Comparison of ENCODE assay signal across 28 mouse cellular contexts in the genomic region with DNA sequence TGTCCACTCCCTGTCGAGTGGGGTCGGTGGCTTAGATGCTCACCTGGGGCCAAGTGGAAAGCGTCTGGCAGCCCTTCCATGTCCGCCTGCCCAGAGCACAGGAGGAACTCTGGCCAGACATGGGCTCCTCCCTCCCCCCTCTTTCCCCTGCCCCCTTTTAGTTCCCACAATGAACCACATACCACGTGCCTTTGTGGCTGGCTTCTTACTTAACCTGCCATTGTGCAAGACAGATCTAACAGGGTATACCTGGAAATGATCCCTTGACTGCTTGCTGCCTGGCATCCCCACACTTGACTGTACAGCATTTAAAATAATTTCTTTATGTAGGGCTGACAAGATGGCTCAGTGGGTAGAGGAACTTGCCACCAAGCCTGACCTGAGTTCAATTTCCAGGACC. TPM values are rescaled to one million over a fixed set of nuclear protein-coding genes. Genes with fewer than 3 reads are reported as not detected.
DNase-seq lines count a peak whose midpoint lies in the region; ATAC-seq and TF ChIP-seq lines count a peak whose summit lies in the region.
"Had no signal": no experiment of that assay in that cellular context is flagged by ENCODE, and none has a peak within 500 bp of the region (broad histone marks: within the 10 kb centered on the region; RNA-seq: fewer than 3 reads in every experiment).

No protein-coding gene starts in this region.

- H3K27ac ChIP-seq in lung, embryonic 16.5 days (ENCODE audit: low read length) = no peak overlapping the region
- peak overlapping the region; percentile 63; the same call in 1 of the 2 replicates for H3K27ac ChIP-seq in bone marrow, adult 2 months (ENCODE audit: control insufficient read depth, insufficient read depth, low read depth, low read length, poor library complexity)
- H3K27ac ChIP-seq in embryonic facial prominence, embryonic 10.5 days (replicated peaks) = 0 out of 2 replicates have a peak overlapping the region, but pooled peaks have one; percentile 44
- H3K27ac ChIP-seq in stomach, postnatal 0 days (replicated peaks) = no peak overlapping the region
- no peak overlapping the region for H3K27ac ChIP-seq in kidney, embryonic 15.5 days
- H3K27ac ChIP-seq: embryonic facial prominence, embryonic 13.5 days; forebrain, embryonic 10.5 days; forebrain, embryonic 15.5 days; gastrocnemius, adult 2 months; hindbrain, embryonic 13.5 days; limb, embryonic 12.5 days; midbrain, embryonic 13.5 days had no signal

- 0 out of 2 replicates have a peak, but pooled peaks have one; percentile 31 for ATAC-seq in lung, embryonic 16.5 days (ENCODE audit: low read depth)
- peak; percentile 68 for ATAC-seq in megakaryocyte progenitor cell, adult 5-6 weeks (replicated peaks; ENCODE audit: poor library complexity)
- ATAC-seq in stomach, postnatal 0 days (ENCODE audit: low FRiP score, low TSS enrichment) = no peak
- no peak for ATAC-seq in kidney, embryonic 15.5 days (replicated peaks; ENCODE audit: low FRiP score)
- ATAC-seq: activated CD4-positive, CD25-positive, alpha-beta regulatory T cell, adult 4 months; forebrain, embryonic 15.5 days; intestine, postnatal 0 days; midbrain, embryonic 13.5 days had no signal

- no peak overlapping the region for H3K4me3 ChIP-seq in lung, embryonic 16.5 days (ENCODE audit: low read length)
- H3K4me3 ChIP-seq in bone marrow, adult 2 months (replicated peaks; ENCODE audit: control insufficient read depth, low read depth, low read length) = peak overlapping the region; percentile 37
- H3K4me3 ChIP-seq in embryonic facial prominence, embryonic 10.5 days = no peak overlapping the region
- no peak overlapping the region for H3K4me3 ChIP-seq in stomach, postnatal 0 days (ENCODE audit: low read depth, low read length)
- H3K4me3 ChIP-seq in kidney, embryonic 15.5 days (replicated peaks) = no peak overlapping the region
- H3K4me3 ChIP-seq: embryonic facial prominence, embryonic 13.5 days; forebrain, embryonic 10.5 days; forebrain, embryonic 15.5 days; gastrocnemius, adult 2 months; hindbrain, embryonic 13.5 days; limb, embryonic 12.5 days; midbrain, embryonic 13.5 days had no signal

- WGBS in lung, embryonic 16.5 days = 45% methylated on average over 5 of the region's 5 CpGs
- WGBS in bone marrow, adult 2 months = 11% methylated on average over 5 of the region's 5 CpGs
- WGBS in embryonic facial prominence, embryonic 10.5 days = 71% methylated on average over 5 of the region's 5 CpGs
- 54% methylated on average over 5 of the region's 5 CpGs for WGBS in stomach, postnatal 0 days
- WGBS in kidney, embryonic 15.5 days = 65% methylated on average over 5 of the region's 5 CpGs

- H3K36me3 ChIP-seq in lung, embryonic 16.5 days (ENCODE audit: control insufficient read depth, insufficient read depth, low read length) = no peaks in the 10 kb centered on the region
- H3K36me3 ChIP-seq in embryonic facial prominence, embryonic 10.5 days (replicated peaks) = no peaks in the 10 kb centered on the region
- no peaks in the 10 kb centered on the region for H3K36me3 ChIP-seq in stomach, postnatal 0 days (ENCODE audit: control insufficient read depth, insufficient read depth, low read length)
- H3K36me3 ChIP-seq in kidney, embryonic 15.5 days = no peaks in the 10 kb centered on the region
- H3K36me3 ChIP-seq: embryonic facial prominence, embryonic 13.5 days; forebrain, embryonic 10.5 days; forebrain, embryonic 15.5 days; hindbrain, embryonic 13.5 days; limb, embryonic 12.5 days; midbrain, embryonic 13.5 days had no signal

- H3K4me2 ChIP-seq in lung, embryonic 16.5 days (ENCODE audit: low read depth, low read length) = no peak overlapping the region
- H3K4me2 ChIP-seq in stomach, postnatal 0 days (replicated peaks; ENCODE audit: low read depth) = no peak overlapping the region
- no peak overlapping the region for H3K4me2 ChIP-seq in kidney, embryonic 15.5 days
- H3K4me2 ChIP-seq: embryonic facial prominence, embryonic 13.5 days; forebrain, embryonic 15.5 days; hindbrain, embryonic 13.5 days; limb, embryonic 12.5 days; lung, embryonic 14.5 days; midbrain, embryonic 13.5 days had no signal

- TF ChIP-seq EP300 in stomach, postnatal 0 days (optimal IDR thresholded peaks at IDR 0.05) = no peak

- no peak for DNase-seq in lung, postnatal 14 days
- DNase-seq in embryonic facial prominence, embryonic 10.5 days (ENCODE audit: low spot score) = no peak
- no peak for DNase-seq in stomach, postnatal 0 days (ENCODE audit: low spot score)
- DNase-seq: adrenal gland, adult 8-10 months; cerebellum, adult 8-10 months; cerebellum, postnatal 25 days; embryo, embryonic 11 days; gastrocnemius, adult 2 months; kidney, adult 9 months; kidney, postnatal 14 days; layer of hippocampus, adult 9-11 months; lung, embryonic 14.5 days; right cerebral cortex, adult 18-20 months; spleen, adult 18-20 months; thymus, adult 2 months; thymus, postnatal 36 days had no signal

- H3K4me1 ChIP-seq in lung, embryonic 16.5 days (replicated peaks; ENCODE audit: control insufficient read depth, insufficient read depth, low read length) = no peaks in the 10 kb centered on the region
- H3K4me1 ChIP-seq in bone marrow, adult 2 months (ENCODE audit: control insufficient read depth, insufficient read depth, low read length) = peaks cover 4% of the 10 kb centered on the region
- peaks cover 6% of the 10 kb centered on the region; the same call in 1 of the 2 replicates for H3K4me1 ChIP-seq in embryonic facial prominence, embryonic 10.5 days
- no peaks in the 10 kb centered on the region for H3K4me1 ChIP-seq in stomach, postnatal 0 days (replicated peaks; ENCODE audit: control insufficient read depth, insufficient read depth)
- peaks cover 14% of the 10 kb centered on the region; the same call in 1 of the 2 replicates for H3K4me1 ChIP-seq in kidney, embryonic 15.5 days
- H3K4me1 ChIP-seq: forebrain, embryonic 15.5 days; hindbrain, embryonic 13.5 days; midbrain, embryonic 13.5 days had no signal

- TF ChIP-seq POLR2A in bone marrow, adult 2 months (IDR thresholded peaks at IDR 0.05; ENCODE audit: borderline replicate concordance, control insufficient read depth, low read depth, low read length) = no peak; the same call in 1 of the 2 replicates

- H3K9ac ChIP-seq in lung, embryonic 16.5 days (ENCODE audit: low read length) = no peak overlapping the region
- no peak overlapping the region for H3K9ac ChIP-seq in stomach, postnatal 0 days (ENCODE audit: low read length)
- no peak overlapping the region for H3K9ac ChIP-seq in kidney, embryonic 15.5 days
- H3K9ac ChIP-seq: embryonic facial prominence, embryonic 13.5 days; forebrain, embryonic 15.5 days; hindbrain, embryonic 13.5 days; limb, embryonic 12.5 days; lung, embryonic 14.5 days; midbrain, embryonic 13.5 days had no signal

- no peak for TF ChIP-seq CTCF in bone marrow, adult 2 months (IDR thresholded peaks at IDR 0.05; ENCODE audit: control insufficient read depth, insufficient read depth, low read length)
- no peak for TF ChIP-seq CTCF in stomach, postnatal 0 days (IDR thresholded peaks at IDR 0.05; ENCODE audit: low read depth)

- H3K9me3 ChIP-seq in lung, embryonic 16.5 days (ENCODE audit: control insufficient read depth, low read length) = no peaks in the 10 kb centered on the region
- no peaks in the 10 kb centered on the region for H3K9me3 ChIP-seq in embryonic facial prominence, embryonic 10.5 days
- H3K9me3 ChIP-seq in stomach, postnatal 0 days (ENCODE audit: control insufficient read depth, low read length) = no peaks in the 10 kb centered on the region
- H3K9me3 ChIP-seq in kidney, embryonic 15.5 days (replicated peaks) = no peaks in the 10 kb centered on the region
- H3K9me3 ChIP-seq: embryonic facial prominence, embryonic 13.5 days; forebrain, embryonic 10.5 days; forebrain, embryonic 15.5 days; hindbrain, embryonic 13.5 days; limb, embryonic 12.5 days; midbrain, embryonic 13.5 days had no signal

- H3K27me3 ChIP-seq in lung, embryonic 16.5 days (ENCODE audit: control insufficient read depth, insufficient read depth, low read depth, low read length) = no peaks in the 10 kb centered on the region
- no peaks in the 10 kb centered on the region for H3K27me3 ChIP-seq in embryonic facial prominence, embryonic 10.5 days (replicated peaks; ENCODE audit: low read depth, poor library complexity, severe bottlenecking)
- no peaks in the 10 kb centered on the region for H3K27me3 ChIP-seq in stomach, postnatal 0 days (ENCODE audit: control insufficient read depth, insufficient read depth, low read length)
- H3K27me3 ChIP-seq in kidney, embryonic 15.5 days = no peaks in the 10 kb centered on the region
- H3K27me3 ChIP-seq: embryonic facial prominence, embryonic 13.5 days; forebrain, embryonic 15.5 days; hindbrain, embryonic 13.5 days; midbrain, embryonic 13.5 days had no signal

RNA-seq across cellular contexts. Expression of a gene that starts 15.7 kb away (rescaled TPM):
- 1.2 and 1.5 TPM in 2 replicates for polyA plus RNA-seq in lung, embryonic 16.5 days (2015; fragmentation: Nextera tagmentation; extraction: Ambion mirVana)
- 5.3 and 6.4 TPM in 2 replicates for polyA plus RNA-seq in bone marrow, adult 2 months (2011; ENCODE audit: insufficient read depth, insufficient read length, low replicate concordance, missing spikeins)
- polyA plus RNA-seq in embryonic facial prominence, embryonic 10.5 days (2016; fragmentation: Nextera tagmentation; extraction: Ambion mirVana) = 1.1 and 1.3 TPM in 2 replicates
- total RNA-seq in megakaryocyte progenitor cell, adult 5-6 weeks (2015) = 19.2 and 20.0 TPM in 2 replicates
- 20.4 and 22.2 TPM in 2 replicates for total RNA-seq in megakaryocyte progenitor cell, adult 5-6 weeks (2017)
- 0.35 and 0.45 TPM in 2 replicates for polyA plus RNA-seq in stomach, postnatal 0 days (2015; fragmentation: Nextera tagmentation; extraction: Ambion mirVana)
- 3.8 and 4.7 TPM in 2 replicates for polyA plus RNA-seq in kidney, embryonic 15.5 days (2015; fragmentation: Nextera tagmentation; extraction: Ambion mirVana)

Comparison
In these comparisons a context has a peak if more than half of its experiments do, and no peak if none do; other contexts are left out.
1. ATAC-seq: peak in lung, embryonic 16.5 days (single experiment) and megakaryocyte progenitor cell, adult 5-6 weeks (single experiment); none in stomach, postnatal 0 days (single experiment) and kidney, embryonic 15.5 days (single experiment).
2. H3K27ac ChIP-seq: peak in bone marrow, adult 2 months (single experiment) and embryonic facial prominence, embryonic 10.5 days (single experiment); none in lung, embryonic 16.5 days (single experiment), stomach, postnatal 0 days (single experiment) and kidney, embryonic 15.5 days (single experiment).